ENCODE assay signal across 27 mouse cellular contexts in genomic region chr15:78001400-78001799, GRCm38 (mm10). TPM values are rescaled to one million over a fixed set of nuclear protein-coding genes. Genes with fewer than 3 reads are reported as not detected.
DNase-seq lines count a peak whose midpoint lies in the region; ATAC-seq lines count a peak whose summit lies in the region.
"Had no signal": no experiment of that assay in that cellular context is flagged by ENCODE, and none has a peak within 500 bp of the region (broad histone marks: within the 10 kb centered on the region; RNA-seq: fewer than 3 reads in every experiment).

No protein-coding gene starts in this region.

- 20% methylated on average over 5 of the region's 5 CpGs for WGBS in forebrain, embryonic 10.5 days
- 17% methylated on average over 5 of the region's 5 CpGs for WGBS in forebrain, embryonic 12.5 days
- 26% methylated on average over 5 of the region's 5 CpGs for WGBS in lung, embryonic 15.5 days

- H3K9me3 ChIP-seq in forebrain, embryonic 10.5 days, result no peaks in the 10 kb centered on the region
- no peaks in the 10 kb centered on the region for H3K9me3 ChIP-seq in forebrain, embryonic 12.5 days
- no peaks in the 10 kb centered on the region for H3K9me3 ChIP-seq in lung, embryonic 15.5 days
- H3K9me3 ChIP-seq: forebrain, embryonic 15.5 days; G1E had no signal

- H3K9ac ChIP-seq in forebrain, embryonic 12.5 days, result no peak overlapping the region
- H3K9ac ChIP-seq in lung, embryonic 15.5 days, result no peak overlapping the region
- H3K9ac ChIP-seq: forebrain, embryonic 15.5 days; hindbrain, embryonic 14.5 days had no signal

- H3K4me3 ChIP-seq in forebrain, embryonic 10.5 days, result no peak overlapping the region
- H3K4me3 ChIP-seq in forebrain, embryonic 12.5 days (replicated peaks), result no peak overlapping the region
- H3K4me3 ChIP-seq in lung, embryonic 15.5 days, result no peak overlapping the region
- H3K4me3 ChIP-seq: forebrain, embryonic 15.5 days; gastrocnemius, adult 2 months had no signal

- 0 out of 2 replicates have a peak overlapping the region, but pooled peaks have one; percentile 16 for H3K27ac ChIP-seq in forebrain, embryonic 10.5 days
- no peak overlapping the region for H3K27ac ChIP-seq in forebrain, embryonic 12.5 days
- H3K27ac ChIP-seq in lung, embryonic 15.5 days, result no peak overlapping the region
- H3K27ac ChIP-seq: forebrain, embryonic 15.5 days; gastrocnemius, adult 2 months; hindbrain, embryonic 14.5 days; hindbrain, postnatal 0 days had no signal

- no peaks in the 10 kb centered on the region for H3K27me3 ChIP-seq in forebrain, embryonic 10.5 days (ENCODE audit: poor library complexity, severe bottlenecking)
- H3K27me3 ChIP-seq in forebrain, embryonic 12.5 days, result no peaks in the 10 kb centered on the region
- no peaks in the 10 kb centered on the region for H3K27me3 ChIP-seq in lung, embryonic 15.5 days
- H3K27me3 ChIP-seq: forebrain, embryonic 15.5 days had no signal

- H3K36me3 ChIP-seq in forebrain, embryonic 10.5 days (replicated peaks), result no peaks in the 10 kb centered on the region
- no peaks in the 10 kb centered on the region for H3K36me3 ChIP-seq in forebrain, embryonic 12.5 days (replicated peaks)
- H3K36me3 ChIP-seq in lung, embryonic 15.5 days, result no peaks in the 10 kb centered on the region
- H3K36me3 ChIP-seq: forebrain, embryonic 15.5 days; G1E had no signal

- peaks cover 33% of the 10 kb centered on the region for H3K4me1 ChIP-seq in forebrain, embryonic 10.5 days
- H3K4me1 ChIP-seq in forebrain, embryonic 12.5 days, result peaks cover 22% of the 10 kb centered on the region
- H3K4me1 ChIP-seq in lung, embryonic 15.5 days, result no peaks in the 10 kb centered on the region
- H3K4me1 ChIP-seq: forebrain, embryonic 15.5 days had no signal

- H3K4me2 ChIP-seq in forebrain, embryonic 12.5 days, result no peak overlapping the region
- no peak overlapping the region for H3K4me2 ChIP-seq in lung, embryonic 15.5 days
- H3K4me2 ChIP-seq: forebrain, embryonic 15.5 days; heart, embryonic 11.5 days; hindbrain, embryonic 14.5 days had no signal

- ATAC-seq in forebrain, embryonic 12.5 days (ENCODE audit: low FRiP score), result no peak
- ATAC-seq in lung, embryonic 15.5 days (ENCODE audit: borderline replicate concordance, extremely low read depth, low FRiP score, low TSS enrichment), result peak; percentile 31; the same call in 1 of the 2 replicates
- ATAC-seq: activated CD4-positive, CD25-positive, alpha-beta regulatory T cell, adult 4 months; forebrain, embryonic 15.5 days; hindbrain, postnatal 0 days; inflammation-experienced regulatory T-cells, adult 6 months; intestine, embryonic 16.5 days; Patski had no signal

- DNase-seq in forebrain, embryonic 10.5 days (ENCODE audit: extremely low spot score, low spot score), result no peak
- no peak for DNase-seq in lung, adult 18-20 months
- peak; percentile 88 for DNase-seq in ES-CJ7 (ENCODE audit: low read depth, low spot score)
- peak; percentile 83 for DNase-seq in ZHBTc4 (ENCODE audit: low read depth, low spot score)
- DNase-seq in embryo, embryonic 10.5 days (ENCODE audit: low spot score), result no peak
- no peak for DNase-seq in layer of hippocampus, adult 8-10 months (ENCODE audit: low spot score in 2 of 2)
- DNase-seq: adrenal gland, adult 8-10 months; adrenal gland, postnatal 36 days; cerebellum, adult 11 months; cerebellum, adult 8-10 months; cerebellum, postnatal 10 days; cerebellum, postnatal 36 days; gastrocnemius, adult 2 months; gastrocnemius, postnatal 14 days; heart, adult 11 months; kidney, adult 18-20 months had no signal

RNA-seq across cellular contexts. Expression of gene Eif3d, which starts 30.8 kb away (rescaled TPM):
- 280 and 284 TPM in 2 replicates for polyA plus RNA-seq in forebrain, embryonic 10.5 days (2016; fragmentation: Nextera tagmentation; extraction: Ambion mirVana)
- polyA plus RNA-seq in forebrain, embryonic 12.5 days (2016; fragmentation: Nextera tagmentation; extraction: Ambion mirVana), result 219 and 234 TPM in 2 replicates
- polyA plus RNA-seq in lung, embryonic 15.5 days (2015; fragmentation: Nextera tagmentation; extraction: Ambion mirVana), result 178 and 187 TPM in 2 replicates
- 100 to 1,000 TPM in 3 of 4 experiments, 10 to 100 TPM in 1; 85.5 to 112 (median 106) TPM for total RNA-seq in layer of hippocampus, adult 8-10 months (2022)

RNA-seq across cellular contexts. Expression of gene Foxred2, which starts 44.9 kb away (rescaled TPM):
- 7.9 and 8.7 TPM in 2 replicates for polyA plus RNA-seq in forebrain, embryonic 10.5 days (2016; fragmentation: Nextera tagmentation; extraction: Ambion mirVana)
- 7.5 and 8.3 TPM in 2 replicates for polyA plus RNA-seq in forebrain, embryonic 12.5 days (2016; fragmentation: Nextera tagmentation; extraction: Ambion mirVana)
- polyA plus RNA-seq in lung, embryonic 15.5 days (2015; fragmentation: Nextera tagmentation; extraction: Ambion mirVana), result 3.8 TPM in 2 replicates
- 10 to 100 TPM in 3 of 4 experiments, 1 to 10 TPM in 1; 9.5 to 14.0 (median 13.1) TPM for total RNA-seq in layer of hippocampus, adult 8-10 months (2022)

Comparison
In these comparisons a context has a peak if more than half of its experiments do, and no peak if none do; other contexts are left out.
1. DNase-seq: peak in ES-CJ7 (single experiment) and ZHBTc4 (single experiment); none in forebrain, embryonic 10.5 days (single experiment), lung, adult 18-20 months (0 of 2), embryo, embryonic 10.5 days (single experiment) and layer of hippocampus, adult 8-10 months (0 of 2).